Mouse (Mus musculus) MEL (cell line): Measurements from ENCODE around the gene Hsp90ab1. TPM values are rescaled to one million over a fixed set of nuclear protein-coding genes. Genes with fewer than 3 reads are reported as not detected.

Experiments
- DNase-seq: peaks from one replicate; pipeline ENCODE4 v3.0.0; 2011; ENCODE audit warnings: low read depth, low spot score
- H3K27ac ChIP-seq: 2 replicates; pipeline ENCODE4 v1.5.1; 2012; ENCODE audit warnings: low read depth, mild to moderate bottlenecking, control low read depth, low read length, moderate library complexity; ENCODE audit not compliant: control insufficient read depth
- H3K27me3 ChIP-seq, 2 experiments: fragments of 150-350 bp in 1 of 2; sonication (generic) in 1 of 2; 2 replicates each; pipeline ENCODE4 v1.6.1; 2012; ENCODE audit warnings: low read length in 2 of 2, mild to moderate bottlenecking in 2 of 2, improper control_type of control experiment in 1 of 2, moderate library complexity in 1 of 2; ENCODE audit not compliant: insufficient read depth in 2 of 2, control insufficient read depth in 1 of 2
- H3K36me3 ChIP-seq, 2 experiments: 2 replicates each; pipeline ENCODE4 v1.6.1; 2012 to 2014; ENCODE audit warnings: low read length in 2 of 2, improper control_type of control experiment in 1 of 2, inconsistent platforms in 1 of 2, mild to moderate bottlenecking in 1 of 2; ENCODE audit not compliant: insufficient read depth in 2 of 2, control insufficient read depth in 1 of 2
- H3K4me1 ChIP-seq, 2 experiments: fragments of 150-350 bp in 1 of 2; sonication (generic) in 1 of 2; 2 replicates each; pipeline ENCODE4 v1.6.1; 2012; ENCODE audit warnings: low read length in 2 of 2, improper control_type of control experiment in 1 of 2, mild to moderate bottlenecking in 1 of 2; ENCODE audit not compliant: insufficient read depth in 2 of 2, control insufficient read depth in 1 of 2
- H3K4me3 ChIP-seq, 2 experiments: fragments of 150-350 bp in 1 of 2; sonication (generic) in 1 of 2; 2 replicates each; pipeline ENCODE4 v1.5.1; 2012; ENCODE audit warnings: low read depth in 2 of 2, low read length in 2 of 2, mild to moderate bottlenecking in 2 of 2, moderate library complexity in 2 of 2, control low read depth in 1 of 2, improper control_type of control experiment in 1 of 2; ENCODE audit not compliant: control insufficient read depth in 1 of 2, insufficient read depth in 1 of 2
- H3K79me2 ChIP-seq: 2 replicates; pipeline ENCODE4 v1.6.1; 2012; ENCODE audit warnings: mild to moderate bottlenecking, low read length, moderate library complexity; ENCODE audit not compliant: control insufficient read depth, poor library complexity, insufficient read depth
- H3K9ac ChIP-seq: 2 replicates; pipeline ENCODE4 v1.6.1; 2012; ENCODE audit warnings: low read depth, mild to moderate bottlenecking, control low read depth, low read length, moderate library complexity; ENCODE audit not compliant: control insufficient read depth, poor library complexity, severe bottlenecking
- H3K9me3 ChIP-seq: fragments of 150-350 bp; sonication (generic); replicated peaks from 2 replicates; pipeline ENCODE4 v1.6.1; 2012; ENCODE audit warnings: mild to moderate bottlenecking, low read length, improper control_type of control experiment, moderate library complexity; ENCODE audit not compliant: insufficient read depth
- CHD1 ChIP-seq: IDR thresholded peaks from 2 replicates; pipeline ENCODE4 v1.6.1; 2012; ENCODE audit warnings: low read depth, mild to moderate bottlenecking, inconsistent platforms, low read length, improper control_type of control experiment
- CTCF ChIP-seq, 3 experiments: IDR thresholded peaks in 2 of 3; conservative IDR thresholded peaks in 1 of 3; 2 replicates each; pipeline ENCODE4 v1.5.1; 2011 to 2012; ENCODE audit warnings: low read length in 3 of 3, low read depth in 2 of 3, mild to moderate bottlenecking in 2 of 3, improper control_type of control experiment in 1 of 3, inconsistent platforms in 1 of 3, mixed read lengths in 1 of 3, moderate library complexity in 1 of 3; ENCODE audit not compliant: control insufficient read depth in 1 of 3, insufficient read depth in 1 of 3, poor library complexity in 1 of 3, severe bottlenecking in 1 of 3
- ELF1 ChIP-seq: IDR thresholded peaks from 2 replicates; pipeline ENCODE4 v1.6.1; 2014; ENCODE audit warnings: low read depth, mild to moderate bottlenecking, inconsistent platforms, low read length, improper control_type of control experiment, moderate library complexity
- ETS1 ChIP-seq: IDR thresholded peaks from 2 replicates; pipeline ENCODE4 v1.6.1; 2012; ENCODE audit warnings: low read depth, mild to moderate bottlenecking, inconsistent platforms, low read length, improper control_type of control experiment, moderate library complexity
- HCFC1 ChIP-seq: IDR thresholded peaks from 2 replicates; pipeline ENCODE4 v1.6.1; 2012; ENCODE audit warnings: low read depth, mild to moderate bottlenecking, inconsistent platforms, low read length, improper control_type of control experiment, moderate library complexity
- KAT2A ChIP-seq: conservative IDR thresholded peaks from 2 replicates; pipeline ENCODE4 v1.6.1; 2012; ENCODE audit warnings: low read depth, low read length, improper control_type of control experiment, inconsistent platforms
- MAX ChIP-seq: IDR thresholded peaks from 2 replicates; pipeline ENCODE4 v1.6.1; 2011; ENCODE audit warnings: low read length, improper control_type of control experiment
- MAZ ChIP-seq: IDR thresholded peaks from 2 replicates; pipeline ENCODE4 v1.6.1; 2012; ENCODE audit warnings: low read depth, mild to moderate bottlenecking, inconsistent platforms, low read length, improper control_type of control experiment
- MXI1 ChIP-seq: IDR thresholded peaks from 2 replicates; pipeline ENCODE4 v1.6.1; 2011; ENCODE audit warnings: mild to moderate bottlenecking, low read depth, low read length, improper control_type of control experiment
- MYC ChIP-seq: IDR thresholded peaks from 2 replicates; pipeline ENCODE4 v1.6.1; 2011; ENCODE audit warnings: low read depth, mild to moderate bottlenecking, low read length, improper control_type of control experiment, moderate library complexity
- NELFE ChIP-seq: IDR thresholded peaks from 2 replicates; pipeline ENCODE4 v1.6.1; 2011; ENCODE audit warnings: low read depth, low read length, improper control_type of control experiment
- POLR2A ChIP-seq, 2 experiments: IDR thresholded peaks; 2 replicates each; pipeline ENCODE4 v1.6.1; 2011 to 2012; ENCODE audit warnings: low read length in 2 of 2, mild to moderate bottlenecking in 2 of 2, control low read depth in 1 of 2, improper control_type of control experiment in 1 of 2, low read depth in 1 of 2, moderate library complexity in 1 of 2; ENCODE audit not compliant: control insufficient read depth in 1 of 2, insufficient read depth in 1 of 2, poor library complexity in 1 of 2
- RAD21 ChIP-seq: IDR thresholded peaks from 2 replicates; pipeline ENCODE4 v1.6.1; 2011; ENCODE audit warnings: mild to moderate bottlenecking, low read depth, low read length, improper control_type of control experiment
- SIN3A ChIP-seq: IDR thresholded peaks from 2 replicates; pipeline ENCODE4 v1.6.1; 2012; ENCODE audit warnings: low read length, improper control_type of control experiment, inconsistent platforms
- SMC3 ChIP-seq: IDR thresholded peaks from 2 replicates; pipeline ENCODE4 v1.6.1; 2011; ENCODE audit warnings: low read depth, low read length, improper control_type of control experiment
- ZC3H11A ChIP-seq: IDR thresholded peaks from 2 replicates; pipeline ENCODE4 v1.6.1; 2012; ENCODE audit warnings: low read depth, mild to moderate bottlenecking, inconsistent platforms, low read length, improper control_type of control experiment
- ZKSCAN1 ChIP-seq: IDR thresholded peaks from 2 replicates; pipeline ENCODE4 v1.6.1; 2012; ENCODE audit warnings: low read depth, mild to moderate bottlenecking, inconsistent platforms, low read length, improper control_type of control experiment, moderate library complexity
- polyA plus RNA-seq, 2 experiments: library from polyadenylated mRNA; stranded (reverse) in 1 of 2; unstranded in 1 of 2; fragments of >175 nt in 1 of 2; fragments of >200 nt in 1 of 2; gene quantifications; 2 replicates each; pipeline versions ENCODE4 v1.2.1 to v1.2.4; 2012; ENCODE audit warnings: low replicate concordance in 2 of 2, low read depth in 1 of 2; ENCODE audit not compliant: insufficient read length in 2 of 2, insufficient read depth in 1 of 2, missing spikeins in 1 of 2
- total RNA-seq: library from RNA; depleted of rRNA; stranded (reverse); fragments of 300-350 nt; gene quantifications from 2 replicates; pipeline ENCODE4 v1.2.3, GENCODE M21; 2012

Hsp90ab1 gene
- total and polyA plus RNA-seq, 3 experiments: 1,032 to 27,726 (median 4,130) TPM

DNA sequence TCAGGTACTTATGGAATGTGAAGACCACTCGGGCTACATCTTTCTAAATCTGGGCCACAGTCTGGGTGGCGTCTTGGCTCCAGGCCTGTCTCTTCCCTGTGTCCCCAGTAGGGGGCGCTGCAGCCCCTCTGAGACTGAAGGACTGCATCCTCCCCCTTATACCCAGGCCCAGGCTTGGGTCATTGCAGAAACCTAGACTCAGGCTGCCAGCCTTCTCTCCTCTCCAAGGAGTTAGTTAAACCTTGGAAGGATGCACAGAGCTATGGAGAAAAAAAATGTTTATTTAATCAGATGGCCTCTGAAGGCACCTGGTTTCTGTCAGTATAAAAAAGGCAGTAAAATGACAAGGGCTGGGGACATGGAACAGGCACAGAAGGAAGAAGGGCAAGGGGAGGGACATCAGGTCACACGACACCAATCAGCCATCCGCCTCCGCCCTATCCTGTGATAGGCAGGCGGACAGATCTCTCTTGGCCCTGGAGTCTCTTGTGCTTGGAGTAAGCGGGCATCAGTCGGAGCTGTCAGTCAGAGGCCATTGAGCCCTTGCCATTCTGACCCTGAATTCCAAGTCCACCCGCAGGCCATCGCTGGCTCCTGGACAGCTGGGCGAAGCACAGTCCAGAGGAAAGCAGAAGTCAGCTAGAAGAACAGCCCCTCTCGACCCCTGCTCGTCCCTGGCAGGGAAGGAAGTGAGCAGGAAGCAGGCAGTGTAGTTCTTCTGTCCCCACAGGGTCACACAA lies 12.0 kb upstream of the Hsp90ab1 start:
- Histone ChIP-seq H3K9me3 (no peaks in the 10 kb centered on the region), H3K4me1 (peaks cover 14 to 31% of the 10 kb centered on the region in 2 experiments), H3K79me2 (no peaks in the 10 kb centered on the region; the same call in 1 of the 2 replicates), H3K9ac (no peak overlapping the region), H3K4me3 (no peak overlapping the region), H3K27me3 (no peaks in the 10 kb centered on the region), H3K27ac (no peak overlapping the region), H3K36me3 (peaks cover 7 to 20% of the 10 kb centered on the region in 2 experiments; a peak in 3 of 4 replicates)
- TF ChIP-seq CHD1 (no peak), KAT2A (no peak), ZC3H11A (peak; percentile 42; the same call in 1 of the 2 replicates), ZKSCAN1 (no peak), ELF1 (no peak), SMC3 (peak; percentile 54), RAD21 (peak; percentile 54), MAX (no peak), SIN3A (peak; percentile 29; the same call in 1 of the 2 replicates), HCFC1 (no peak), MAZ (no peak), CTCF (IDR thresholded peaks at IDR 0.05 in 2 of 3, conservative IDR thresholded peaks at IDR 0.05 in 1 of 3; ENCODE audit: control insufficient read depth in 1 of 3, insufficient read depth in 1 of 3, low read depth in 2 of 3, low read length in 3 of 3, poor library complexity in 1 of 3, severe bottlenecking in 1 of 3) (peak; percentile 81 to 95 (median 93)), POLR2A (IDR thresholded peaks at IDR 0.05; ENCODE audit: control insufficient read depth in 1 of 2, insufficient read depth in 1 of 2, low read depth in 1 of 2, low read length in 2 of 2, poor library complexity in 1 of 2) (no peak), MXI1 (0 out of 2 replicates have a peak, but pooled peaks have one; percentile 19)
- DNase-seq: peak; percentile 58

DNA sequence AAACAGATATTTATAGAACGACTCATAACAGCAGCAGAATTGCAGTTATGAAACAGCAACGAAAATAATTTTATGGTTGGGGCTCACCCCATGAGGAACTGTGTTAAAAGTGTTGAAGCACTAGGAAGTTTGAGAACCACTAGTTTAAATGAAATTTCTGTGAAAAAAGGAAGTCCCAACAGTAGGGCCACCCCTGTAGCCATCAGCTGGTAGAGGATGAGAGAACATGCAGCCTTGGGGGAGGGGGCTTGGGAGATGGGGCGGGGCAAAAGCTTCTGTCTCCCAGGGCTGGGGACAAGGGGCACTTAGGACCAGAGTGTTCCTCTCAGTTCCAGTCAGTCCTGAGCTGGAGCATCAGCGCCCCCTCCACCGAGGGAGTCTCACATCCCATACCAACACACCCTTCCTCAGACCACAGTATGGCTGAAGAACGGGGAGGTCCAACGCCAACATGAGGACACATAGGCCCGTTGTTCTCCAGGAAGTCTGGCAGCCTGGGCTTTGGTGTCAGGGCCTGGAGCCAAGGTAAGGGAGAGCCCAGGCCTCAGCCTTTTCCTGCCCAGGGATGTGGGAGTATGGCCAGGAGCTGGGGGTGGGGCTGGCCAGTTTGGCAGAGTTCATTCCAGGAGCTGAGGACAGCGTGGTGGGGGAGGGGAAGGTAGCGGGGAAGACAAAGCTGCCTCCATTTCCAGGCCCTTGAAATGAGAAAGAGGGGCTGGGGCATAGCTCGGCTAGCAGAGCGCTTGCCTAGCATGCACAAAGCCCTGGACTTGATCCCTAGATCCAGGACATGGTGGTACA lies 11.2 kb upstream of the Hsp90ab1 start:
- H3K9me3 ChIP-seq: no peaks in the 10 kb centered on the region
- H3K79me2 ChIP-seq: no peaks in the 10 kb centered on the region
- peaks cover 3 to 20% of the 10 kb centered on the region in 2 experiments; a peak in 3 of 4 replicates for H3K36me3 ChIP-seq
- no peak overlapping the region for H3K4me3 ChIP-seq
- no peak overlapping the region for H3K9ac ChIP-seq
- TF ChIP-seq MYC: no peak
- TF ChIP-seq NELFE: no peak
- peak; percentile 72; the same call in 1 of the 2 replicates for TF ChIP-seq ETS1
- peaks cover 14 to 31% of the 10 kb centered on the region in 2 experiments for H3K4me1 ChIP-seq
- H3K27me3 ChIP-seq: no peaks in the 10 kb centered on the region
- peak; percentile 61 for DNase-seq
- peak overlapping the region; percentile 43; the same call in 1 of the 2 replicates for H3K27ac ChIP-seq
